Mouse (Mus musculus) heart, postnatal 4 days (tissue): Measurements from ENCODE around the gene Pabpn1l. TPM values are rescaled to one million over a fixed set of nuclear protein-coding genes. Genes with fewer than 3 reads are reported as not detected.
"Not testable (repeated sequence)": the region's sequence is repeated elsewhere in the genome, so short reads cannot be mapped to it uniquely, and the experiment has no call there.

Source experiments
- DNase-seq: peaks from one replicate; pipeline ENCODE4 v3.0.0; 2021
- microRNA-seq, 2 experiments: library from miRNA; unstranded; fragments of <30 nt; microRNA quantifications; one replicate each; pipeline ENCODE4 v1.2.0; 2021 to 2022
- total RNA-seq, 2 experiments: library from RNA; stranded (reverse); gene quantifications; 2 replicates each; pipeline ENCODE4 v1.2.3; 2021

The Pabpn1l gene
- total RNA-seq, 2 experiments from 2014 or later: not detected

GRCm38 (mm10) chr8:122574667-122575251 is 47.8 kb downstream of the Pabpn1l start:
- no peak for DNase-seq

- DNase-seq: no peak
These were observed 48.3 kb downstream of the Pabpn1l start for GRCm38 (mm10) chr8:122574264-122574663.

GRCm38 (mm10) chr8:122573577-122573976 is 49.0 kb downstream of the Pabpn1l start:
- no peak for DNase-seq

GRCm38 (mm10) chr8:122573176-122573575 is 49.4 kb downstream of the Pabpn1l start:
- DNase-seq: not testable (repeated sequence)

- no peak for DNase-seq
These were observed 49.8 kb downstream of the Pabpn1l start for GRCm38 (mm10) chr8:122572751-122573150.

- no peak for DNase-seq
These were observed 50.7 kb downstream of the Pabpn1l start for GRCm38 (mm10) chr8:122571750-122572267.

- no peak for DNase-seq
These were observed 51.4 kb downstream of the Pabpn1l start for GRCm38 (mm10) chr8:122571153-122571552.

- DNase-seq: no peak
These were observed 52.5 kb downstream of the Pabpn1l start for GRCm38 (mm10) chr8:122569996-122570395.

Small RNA genes lying within 50 kb of the gene (microRNA-seq; reads per million reads assigned to microRNA genes)
- 0 reads per million in 2 experiments for gene Mir6396

Other genes starting within 250 kb of the Pabpn1l start
- 10 to 100 TPM; 28.4 to 31.1 TPM for gene Zc3h18, start 246.1 kb downstream of the Pabpn1l start, total RNA-seq
- gene Il17c, start 200.7 kb downstream of the Pabpn1l start, total RNA-seq: not detected
- 10 to 100 TPM; 59.7 to 69.2 TPM for gene Cyba, start 189.8 kb downstream of the Pabpn1l start, total RNA-seq
- 1 to 10 TPM; 8.0 to 8.4 TPM for gene Mvd, start 179.3 kb downstream of the Pabpn1l start, total RNA-seq
- under 1 TPM; 0.55 to 0.63 TPM for gene Snai3, start 162.0 kb downstream of the Pabpn1l start, total RNA-seq
- gene Rnf166, start 146.7 kb downstream of the Pabpn1l start, total RNA-seq: 10 to 100 TPM; 24.3 to 27.4 TPM
- 10 to 100 TPM; 16.2 to 22.4 TPM for gene Ctu2, start 146.6 kb downstream of the Pabpn1l start, total RNA-seq
- gene Piezo1, start 71.4 kb downstream of the Pabpn1l start, total RNA-seq: 10 to 100 TPM; 53.7 to 55.4 TPM
- 10 to 100 TPM; 36.5 to 38.2 TPM for gene Cdt1, start 54.7 kb downstream of the Pabpn1l start, total RNA-seq
- 10 to 100 TPM; 58.5 to 58.8 TPM for gene Aprt, start 45.8 kb downstream of the Pabpn1l start, total RNA-seq
- 10 to 100 TPM in 1 of 2 experiments, 1 to 10 TPM in 1; 9.2 to 10.6 TPM for gene Galns, start 11.3 kb downstream of the Pabpn1l start, total RNA-seq
- 10 to 100 TPM; 48.7 to 56.3 TPM for gene Trappc2l, start 11.1 kb downstream of the Pabpn1l start, total RNA-seq
- 10 to 100 TPM; 17.3 to 19.3 TPM for gene Cbfa2t3, start 76.4 kb upstream of the Pabpn1l start, total RNA-seq
- 10 to 100 TPM; 23.8 to 24.9 TPM for gene Acsf3, start 152.7 kb upstream of the Pabpn1l start, total RNA-seq
- under 1 TPM in 1 of 2 experiments, not detected in 1; 0.16 TPM for gene Cdh15, start 225.2 kb upstream of the Pabpn1l start, total RNA-seq